Mouse (Mus musculus) induced T-regulatory cell, adult 2 months (primary cell): ENCODE results near the gene Xxylt1.

Experiments used
- DNase-seq: peaks from one replicate; pipeline ENCODE4 v3.0.0-alpha.2; 2012; ENCODE audit warnings: low read depth

The Xxylt1 gene

GRCm38 (mm10) chr16:30915611-30916220 lies 165.5 kb downstream of the Xxylt1 start:
- DNase-seq = no peak
